In genomic region chr4:126553685-126554084, GRCm38 (mm10) we compare ENCODE assay signal across 1 mouse cellular context.
TF ChIP-seq lines count a peak whose summit lies in the region.

No protein-coding gene starts in this region.

TF ChIP-seq in MEL, 35 proteins besides CTCF, POLR2A, EP300 and RAD21 (continued from another document):
- TF ChIP-seq USF2 (IDR thresholded peaks at IDR 0.05; ENCODE audit: borderline replicate concordance in 1 of 2, insufficient read depth in 1 of 2, low read depth in 1 of 2, low read length in 2 of 2) (no peak), CHD2 (IDR thresholded peaks at IDR 0.05; ENCODE audit: low read length) (no peak), BHLHE40 (IDR thresholded peaks at IDR 0.05; ENCODE audit: borderline replicate concordance, low read depth, low read length) (no peak), E2F4 (IDR thresholded peaks at IDR 0.05; ENCODE audit: borderline replicate concordance, low read depth, low read length) (no peak), HCFC1 (IDR thresholded peaks at IDR 0.05; ENCODE audit: low read depth, low read length) (no peak), SMC3 (IDR thresholded peaks at IDR 0.05; ENCODE audit: low read depth, low read length) (peak; percentile 24), ZC3H11A (IDR thresholded peaks at IDR 0.05; ENCODE audit: low read depth, low read length) (no peak), ETS1 (IDR thresholded peaks at IDR 0.05; ENCODE audit: low read depth, low read length) (peak; percentile 40; the same call in 1 of the 2 replicates), MYB (IDR thresholded peaks at IDR 0.05; ENCODE audit: low read depth, low read length) (no peak), MXI1 (IDR thresholded peaks at IDR 0.05; ENCODE audit: low read depth, low read length) (peak; percentile 62; the same call in 1 of the 2 replicates), JUND (IDR thresholded peaks at IDR 0.05; ENCODE audit: low read depth, low read length) (no peak), ZNF384 (IDR thresholded peaks at IDR 0.05; ENCODE audit: low read depth, low read length) (peak; percentile 84), MAX (IDR thresholded peaks at IDR 0.05; ENCODE audit: low read length) (peak; percentile 62), POLR2AphosphoS5 (IDR thresholded peaks at IDR 0.05; ENCODE audit: borderline replicate concordance, low read depth, low read length) (no peak), SIN3A (IDR thresholded peaks at IDR 0.05; ENCODE audit: low read length) (peak; percentile 52; the same call in 1 of the 2 replicates), MAZ (IDR thresholded peaks at IDR 0.05; ENCODE audit: low read depth, low read length) (no peak), ZKSCAN1 (IDR thresholded peaks at IDR 0.05; ENCODE audit: low read depth, low read length) (no peak), USF1 (IDR thresholded peaks at IDR 0.05; ENCODE audit: low read depth, low read length) (no peak), TAL1 (IDR thresholded peaks at IDR 0.05; ENCODE audit: low read length) (no peak), NRF1 (IDR thresholded peaks at IDR 0.05; ENCODE audit: insufficient read depth, low read depth, low read length, poor library complexity, severe bottlenecking) (no peak), POLR2AphosphoS2 (IDR thresholded peaks at IDR 0.05; ENCODE audit: low read length) (no peak), GABPA (IDR thresholded peaks at IDR 0.05; ENCODE audit: low read depth, low read length) (no peak), NELFE (IDR thresholded peaks at IDR 0.05; ENCODE audit: low read depth, low read length) (no peak), RCOR1 (IDR thresholded peaks at IDR 0.05; ENCODE audit: low read depth, low read length) (no peak), ELF1 (IDR thresholded peaks at IDR 0.05; ENCODE audit: low read depth, low read length) (no peak)
TF ChIP-seq in MEL: peak in this region for 7.
